Mouse (Mus musculus) kidney, adult 2 months (tissue): Measurements from ENCODE around the gene Malrd1.

ENCODE experiments used
- CTCF ChIP-seq: fragments of 200-500 bp; conservative IDR thresholded peaks from 2 replicates; pipeline ENCODE4 v1.5.1; 2011; ENCODE audit warnings: low read depth, mild to moderate bottlenecking, control low read depth, low read length, moderate library complexity, mixed read lengths; ENCODE audit not compliant: insufficient read depth, insufficient read length
- POLR2A ChIP-seq: fragments of 200-500 bp; IDR thresholded peaks from one replicate; pipeline ENCODE4 v1.6.1; 2011; ENCODE audit warnings: low read depth, low read length, control low read depth

DNA sequence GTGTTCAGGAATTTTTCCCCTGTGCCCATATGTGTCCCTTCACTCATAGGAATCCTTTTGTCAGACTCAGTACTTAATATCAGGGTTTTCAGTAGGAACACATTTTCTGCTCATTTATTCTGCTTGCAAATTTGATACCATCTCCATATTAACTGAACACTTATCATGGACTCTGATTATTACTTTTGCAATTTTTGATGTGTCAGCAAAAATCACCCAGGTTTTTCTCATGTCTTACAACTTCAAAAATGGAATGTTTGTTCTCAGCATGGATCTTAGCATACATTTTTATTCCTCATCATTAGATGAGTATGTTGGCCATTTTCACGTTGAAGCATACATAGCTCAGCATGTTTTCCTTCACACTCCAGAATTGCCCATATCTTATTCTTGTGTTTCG is 258.5 kb downstream of the Malrd1 start:
- TF ChIP-seq POLR2A (no peak), CTCF (no peak)
